Mouse (Mus musculus) testis, adult 2 months (tissue): ENCODE data around the gene Slc4a1.

ENCODE experiments used
- CTCF ChIP-seq: fragments of 200-500 bp; IDR thresholded peaks from 2 replicates; pipeline ENCODE4 v1.5.1; 2012; ENCODE audit warnings: low read depth, mild to moderate bottlenecking, inconsistent platforms, low read length, moderate library complexity; ENCODE audit not compliant: control insufficient read depth, insufficient read depth, insufficient replicate concordance
- POLR2A ChIP-seq: fragments of 200-500 bp; IDR thresholded peaks from 2 replicates; pipeline ENCODE4 v1.6.1; 2012; ENCODE audit warnings: low read depth, mild to moderate bottlenecking, inconsistent platforms, low read length, moderate library complexity; ENCODE audit not compliant: control insufficient read depth

DNA sequence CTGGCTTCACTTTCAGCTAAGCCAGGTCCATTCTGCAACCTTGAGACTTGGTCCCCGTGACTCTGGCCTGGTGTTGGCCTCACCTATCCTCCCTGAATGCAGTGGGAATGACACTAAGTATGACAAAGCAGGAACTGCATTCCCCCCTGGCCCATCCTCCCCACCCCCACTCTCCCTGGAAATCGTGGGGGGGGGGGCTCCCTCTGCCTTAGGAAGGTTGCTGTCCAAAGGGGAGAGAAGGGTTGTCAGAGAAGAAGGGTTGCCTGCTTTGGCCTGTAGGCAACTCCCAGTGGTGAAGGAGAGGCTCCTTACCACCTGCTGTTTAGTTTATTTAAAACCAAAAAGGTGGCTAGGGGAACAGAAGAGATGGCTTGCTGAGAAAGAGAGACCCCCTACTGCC lies 7.6 kb upstream of the Slc4a1 start:
- TF ChIP-seq CTCF (no peak), POLR2A (no peak)
